Mouse (Mus musculus) liver, embryonic 14.5 days (tissue): ENCODE measurements around the gene Calr4.

Source experiments
- CTCF ChIP-seq: IDR thresholded peaks from 2 replicates; pipeline ENCODE4 v1.5.1; 2016; ENCODE audit warnings: antibody characterized with exemption, low read depth, control low read depth
- EP300 ChIP-seq: IDR thresholded peaks from 2 replicates; pipeline ENCODE4 v1.6.1; 2016; ENCODE audit warnings: antibody characterized with exemption, low read depth

GRCm38 (mm10) chr4:109273586-109274240 is 39.4 kb downstream of the Calr4 start:
- TF ChIP-seq CTCF = no peak
- TF ChIP-seq EP300 = no peak
